Mouse (Mus musculus) CH12.LX (cell line): ENCODE measurements around the gene Cacna2d4. TPM values are rescaled to one million over a fixed set of nuclear protein-coding genes. Genes with fewer than 3 reads are reported as not detected.

Experiments used
- DNase-seq: peaks from one replicate; pipeline ENCODE4 v3.0.0-alpha.2; 2013; ENCODE audit errors: extremely low read depth
- H3K27ac ChIP-seq: 2 replicates; pipeline ENCODE4 v1.5.1; 2012; ENCODE audit warnings: low read depth, mild to moderate bottlenecking, control low read depth, moderate library complexity; ENCODE audit not compliant: insufficient read depth
- H3K27me3 ChIP-seq: replicated peaks from 2 replicates; pipeline ENCODE3; 2012; ENCODE audit warnings: inconsistent platforms
- H3K36me3 ChIP-seq, 2 experiments: replicated peaks in 1 of 2; 2 replicates each; pipeline versions ENCODE3 to v1.6.1; 2012; ENCODE audit warnings: inconsistent platforms in 1 of 2, low read length in 1 of 2, mild to moderate bottlenecking in 1 of 2, mixed read lengths in 1 of 2, moderate library complexity in 1 of 2; ENCODE audit not compliant: control insufficient read depth in 1 of 2, insufficient read depth in 1 of 2
- H3K4me1 ChIP-seq, 2 experiments: 2 replicates each; pipeline ENCODE4 v1.6.1; 2012; ENCODE audit warnings: inconsistent platforms in 1 of 2, moderate library complexity in 1 of 2; ENCODE audit not compliant: insufficient read depth in 2 of 2, control insufficient read depth in 1 of 2
- H3K4me2 ChIP-seq: 2 replicates; pipeline ENCODE4 v1.6.1; 2012; ENCODE audit warnings: low read depth, mild to moderate bottlenecking, control low read depth; ENCODE audit not compliant: poor library complexity, insufficient read depth, severe bottlenecking
- H3K4me3 ChIP-seq, 3 experiments: fragments of 150-350 bp in 1 of 3; sonication (generic) in 1 of 3; replicated peaks in 1 of 3; 2 replicates each; pipeline versions ENCODE3 to v1.5.1; 2011 to 2012; ENCODE audit warnings: low read depth in 2 of 3, low read length in 2 of 3, mild to moderate bottlenecking in 2 of 3, moderate library complexity in 2 of 3, control low read depth in 1 of 3, improper control_type of control experiment in 1 of 3, inconsistent platforms in 1 of 3, mixed read lengths in 1 of 3; ENCODE audit not compliant: poor library complexity in 1 of 3
- H3K79me2 ChIP-seq: replicated peaks from 2 replicates; pipeline ENCODE4 v1.6.1; 2012; ENCODE audit warnings: mild to moderate bottlenecking, moderate library complexity; ENCODE audit not compliant: control insufficient read depth, poor library complexity, insufficient read depth, severe bottlenecking; ENCODE audit errors: extremely low read depth
- H3K9ac ChIP-seq: 2 replicates; pipeline ENCODE4 v1.6.1; 2012; ENCODE audit warnings: low read depth, mild to moderate bottlenecking, control low read depth, moderate library complexity; ENCODE audit not compliant: insufficient read depth
- H3K9me3 ChIP-seq: replicated peaks from 2 replicates; pipeline ENCODE3; 2012; ENCODE audit warnings: low read length, inconsistent platforms, mixed read lengths
- BHLHE40 ChIP-seq: IDR thresholded peaks from 2 replicates; pipeline ENCODE4 v1.6.1; 2011; ENCODE audit warnings: mild to moderate bottlenecking, low read depth, low read length, improper control_type of control experiment
- CTCF ChIP-seq, 2 experiments: IDR thresholded peaks in 1 of 2; conservative IDR thresholded peaks in 1 of 2; 2 replicates each; pipeline ENCODE4 v1.5.1; 2011 to 2012; ENCODE audit warnings: low read depth in 2 of 2, low read length in 2 of 2, improper control_type of control experiment in 1 of 2, inconsistent platforms in 1 of 2, mild to moderate bottlenecking in 1 of 2, moderate library complexity in 1 of 2
- EP300 ChIP-seq: IDR thresholded peaks from 2 replicates; pipeline ENCODE4 v1.6.1; 2011; ENCODE audit warnings: low read length, improper control_type of control experiment
- ETS1 ChIP-seq: conservative IDR thresholded peaks from 2 replicates; pipeline ENCODE4 v1.6.1; 2012; ENCODE audit warnings: low read depth, mild to moderate bottlenecking, inconsistent platforms, low read length, improper control_type of control experiment, moderate library complexity
- GABPA ChIP-seq: IDR thresholded peaks from 2 replicates; pipeline ENCODE4 v1.6.1; 2012; ENCODE audit warnings: low read depth, low read length, improper control_type of control experiment, inconsistent platforms; ENCODE audit not compliant: insufficient replicate concordance
- IRF4 ChIP-seq: IDR thresholded peaks from 2 replicates; pipeline ENCODE4 v1.6.1; 2014; ENCODE audit warnings: low read depth, mild to moderate bottlenecking, inconsistent platforms, low read length, improper control_type of control experiment
- JUN ChIP-seq: IDR thresholded peaks from 2 replicates; pipeline ENCODE4 v1.6.1; 2011; ENCODE audit warnings: low read depth, mild to moderate bottlenecking, low read length, improper control_type of control experiment, moderate library complexity; ENCODE audit not compliant: insufficient read depth
- MEF2A ChIP-seq: IDR thresholded peaks from 2 replicates; pipeline ENCODE4 v1.6.1; 2014; ENCODE audit warnings: low read depth, mild to moderate bottlenecking, inconsistent platforms, low read length, improper control_type of control experiment, borderline replicate concordance
- MXI1 ChIP-seq: IDR thresholded peaks from 2 replicates; pipeline ENCODE4 v1.6.1; 2011; ENCODE audit warnings: mild to moderate bottlenecking, low read depth, low read length, improper control_type of control experiment
- MYC ChIP-seq: IDR thresholded peaks from 2 replicates; pipeline ENCODE4 v1.6.1; 2011; ENCODE audit warnings: low read depth, mild to moderate bottlenecking, improper control_type of control experiment, low read length
- RAD21 ChIP-seq: IDR thresholded peaks from 2 replicates; pipeline ENCODE4 v1.6.1; 2011; ENCODE audit warnings: low read depth, mild to moderate bottlenecking, low read length, improper control_type of control experiment, moderate library complexity
- SMC3 ChIP-seq: IDR thresholded peaks from 2 replicates; pipeline ENCODE4 v1.6.1; 2011; ENCODE audit warnings: low read depth, low read length, improper control_type of control experiment
- TCF12 ChIP-seq: IDR thresholded peaks from 2 replicates; pipeline ENCODE4 v1.6.1; 2014; ENCODE audit warnings: low read depth, mild to moderate bottlenecking, inconsistent platforms, low read length, improper control_type of control experiment
- USF2 ChIP-seq: conservative IDR thresholded peaks from 2 replicates; pipeline ENCODE4 v1.6.1; 2011; ENCODE audit warnings: low read depth, low read length, improper control_type of control experiment
- ZKSCAN1 ChIP-seq: IDR thresholded peaks from 2 replicates; pipeline ENCODE4 v1.6.1; 2012; ENCODE audit warnings: low read depth, inconsistent platforms, low read length, improper control_type of control experiment, borderline replicate concordance
- dilution Hi-C: fragments of 300-500 bp; cut with MboI; formaldehyde crosslinking; loops from 2 replicates; pipeline ENCODE4 v1.14.3; 2020; ENCODE audit warnings: low sequenced_read_pairs; ENCODE audit not compliant: extremely low pct_unique_long_range_greater_than_20kb, extremely low pct_ligation_motif_present
- in situ Hi-C: fragments of 300-500 bp; cut with MboI; formaldehyde crosslinking; loops from 3 replicates; pipeline ENCODE4 v1.14.3; 2019; ENCODE audit warnings: low sequenced_read_pairs, low pct_ligation_motif_present, low pct_unique_long_range_greater_than_20kb, mixed read lengths
- polyA plus RNA-seq: library from polyadenylated mRNA; unstranded; fragments of >175 nt; gene quantifications from 2 replicates; pipeline ENCODE4 v1.2.1, GENCODE M21; 2012; ENCODE audit warnings: low read depth; ENCODE audit not compliant: insufficient read length
- total RNA-seq, 2 experiments: library from RNA; depleted of rRNA; stranded (reverse); fragments of 300-350 nt in 1 of 2; fragments of >200 nt in 1 of 2; gene quantifications; 2 replicates each; pipeline ENCODE4 v1.2.3; 2012 to 2014

Cacna2d4 gene
- total and polyA plus RNA-seq, 3 experiments: 0.08 to 0.64 (median 0.44) TPM

DNA sequence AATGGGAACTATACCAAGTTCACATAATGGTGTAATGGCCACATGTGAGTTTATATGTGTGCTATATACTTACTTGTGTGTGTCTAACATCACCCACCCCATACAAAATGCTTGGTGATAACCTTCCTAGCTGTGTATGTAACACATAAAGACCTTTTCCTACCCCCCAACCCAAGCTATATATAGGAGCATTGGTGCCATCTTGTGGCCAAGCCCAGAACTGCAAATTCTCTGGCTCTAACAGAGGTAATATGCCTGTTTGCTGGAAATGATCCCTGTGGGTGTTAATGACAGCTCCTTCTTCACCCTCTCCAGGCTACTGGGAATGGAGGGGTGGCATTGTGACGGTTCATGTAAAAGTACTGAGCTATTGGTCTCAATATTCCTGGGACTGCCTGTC, 111.9 kb downstream of the Cacna2d4 start:
- Histone ChIP-seq H3K9ac (no peak overlapping the region), H3K36me3 (peaks cover under 1 to 18% of the 10 kb centered on the region in 2 experiments), H3K9me3 (no peaks in the 10 kb centered on the region), H3K27me3 (no peaks in the 10 kb centered on the region), H3K4me2 (no peak overlapping the region), H3K4me3 (no peak overlapping the region), H3K79me2 (no peaks in the 10 kb centered on the region), H3K27ac (no peak overlapping the region), H3K4me1 (peaks cover 0 to 24% of the 10 kb centered on the region in 2 experiments; a peak in 2 of 4 replicates)
- in situ Hi-C loops: loop anchor here (5.0 to 25.0 kb wide), 2 partner anchors 121 to 736 kb away; no protein-coding TSS in a partner anchor
- peak; percentile 71 for DNase-seq
- dilution Hi-C loops: no loop called here
- TF ChIP-seq MXI1 (no peak), RAD21 (peak; percentile 89), EP300 (no peak), USF2 (no peak), GABPA (no peak), BHLHE40 (no peak), ZKSCAN1 (no peak), MYC (no peak), SMC3 (peak; percentile 87), CTCF (conservative IDR thresholded peaks at IDR 0.05 in 1 of 2, IDR thresholded peaks at IDR 0.05 in 1 of 2; ENCODE audit: low read depth in 2 of 2, low read length in 2 of 2) (peak; percentile 86 to 91)

- TF ChIP-seq BHLHE40 (peak; percentile 81), JUN (peak; percentile 40; the same call in 1 of the 2 replicates), TCF12 (no peak), IRF4 (peak; percentile 86), EP300 (peak; percentile 87), ETS1 (peak; percentile 39; the same call in 1 of the 2 replicates), MEF2A (no peak)
- no peak overlapping the region for H3K4me3 ChIP-seq
- peaks cover 18 to 40% of the 10 kb centered on the region in 2 experiments for H3K36me3 ChIP-seq
- H3K27me3 ChIP-seq: no peaks in the 10 kb centered on the region
- H3K79me2 ChIP-seq: no peaks in the 10 kb centered on the region
- peak; percentile 73 for DNase-seq
- dilution Hi-C loops (no loop called here), in situ Hi-C loops (loop anchor here (5.0 kb wide), 1 partner anchor 87 kb away; no protein-coding TSS in a partner anchor)
- no peak overlapping the region for H3K9ac ChIP-seq
- no peak overlapping the region for H3K4me2 ChIP-seq
- peaks cover 0 to 24% of the 10 kb centered on the region in 2 experiments; a peak in 2 of 4 replicates for H3K4me1 ChIP-seq
- H3K27ac ChIP-seq: no peak overlapping the region
- no peaks in the 10 kb centered on the region for H3K9me3 ChIP-seq
These were observed 114.4 kb downstream of the Cacna2d4 start for GRCm38 (mm10) chr6:119350703-119351198.
